Mouse (Mus musculus) heart, adult 11 months (tissue): ENCODE results near the gene Ociad2.

Source experiments
- DNase-seq: peaks from one replicate; pipeline ENCODE4 v3.0.0; 2022

The Ociad2 gene

DNA sequence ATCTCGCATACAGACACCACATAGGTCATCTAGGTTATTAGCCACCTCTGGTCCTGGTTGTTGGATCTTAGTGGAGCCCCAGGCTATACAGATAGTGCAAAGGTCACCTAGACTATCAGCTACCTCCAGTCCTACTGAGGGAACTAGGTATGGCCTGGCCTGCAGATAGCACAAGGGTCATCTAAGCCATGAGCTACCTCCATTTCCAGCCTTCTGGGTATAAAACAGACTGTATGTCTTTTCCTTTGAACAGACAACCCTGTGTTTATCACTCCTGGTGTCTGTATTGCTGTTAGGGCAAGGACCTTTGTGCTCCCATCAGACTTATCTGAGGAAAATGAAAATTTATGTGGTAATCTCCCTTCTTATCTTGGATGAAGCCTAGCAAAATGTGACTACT is 11.0 kb upstream of the Ociad2 start:
- DNase-seq, result no peak

DNA sequence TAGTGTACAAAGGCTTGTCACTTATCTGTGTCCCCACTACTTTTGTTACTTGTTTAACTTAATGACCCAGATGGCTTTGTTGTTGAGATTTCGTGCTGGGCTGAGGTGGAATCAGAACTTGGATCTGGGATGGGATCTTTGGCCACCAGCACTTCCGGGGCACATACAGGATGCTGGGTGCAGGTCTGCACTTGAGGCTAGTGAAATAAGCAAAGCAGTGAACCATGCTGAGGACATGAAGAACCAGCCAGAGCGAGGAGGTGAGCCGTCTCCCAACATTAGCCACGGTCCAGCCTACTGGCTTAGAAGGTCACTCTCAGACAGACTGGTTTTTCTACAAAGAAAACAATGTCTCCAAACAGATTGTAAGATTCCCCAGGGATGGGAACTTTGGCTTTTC is 8.7 kb upstream of the Ociad2 start:
- DNase-seq, result no peak

DNA sequence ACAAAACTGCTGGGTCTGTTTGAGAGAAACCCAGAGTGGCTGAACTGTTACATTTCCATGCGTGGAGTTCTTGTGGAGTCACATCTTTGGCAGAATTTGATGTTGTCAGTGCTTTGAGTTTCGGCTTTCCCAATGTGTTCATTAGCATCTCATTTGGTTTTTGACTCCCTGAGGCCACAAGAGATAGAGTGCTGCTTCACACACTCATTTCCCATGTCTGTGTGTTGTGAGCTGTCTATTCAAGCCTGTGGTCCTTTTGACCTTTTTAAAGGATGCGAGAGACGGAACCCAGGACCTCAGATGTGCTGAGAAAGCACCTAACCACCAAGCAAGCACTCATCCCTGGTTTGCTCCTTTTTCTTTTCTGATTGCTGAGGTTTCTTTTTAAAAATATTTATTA is 4.4 kb upstream of the Ociad2 start:
- DNase-seq, result no peak

DNA sequence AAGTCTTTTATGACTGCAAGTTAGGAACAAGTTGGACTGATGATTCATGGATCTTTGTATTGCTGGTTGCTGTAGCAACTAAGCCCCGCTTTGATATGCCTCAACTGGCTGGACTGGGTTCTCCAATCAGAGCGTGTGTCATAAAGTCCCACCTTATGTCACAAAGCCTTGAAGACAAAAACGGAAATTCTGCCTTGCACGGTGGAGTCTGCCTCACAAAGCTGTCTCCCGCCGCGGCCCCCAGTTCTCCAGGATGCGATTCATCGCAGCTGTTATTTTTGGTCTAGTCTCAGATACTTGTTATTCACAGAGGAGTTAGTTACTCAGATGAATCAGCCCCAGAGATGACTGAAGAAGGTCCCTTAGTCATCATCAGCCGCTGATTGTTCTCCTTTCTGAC is 3.5 kb upstream of the Ociad2 start:
- DNase-seq, result peak; percentile 92

DNA sequence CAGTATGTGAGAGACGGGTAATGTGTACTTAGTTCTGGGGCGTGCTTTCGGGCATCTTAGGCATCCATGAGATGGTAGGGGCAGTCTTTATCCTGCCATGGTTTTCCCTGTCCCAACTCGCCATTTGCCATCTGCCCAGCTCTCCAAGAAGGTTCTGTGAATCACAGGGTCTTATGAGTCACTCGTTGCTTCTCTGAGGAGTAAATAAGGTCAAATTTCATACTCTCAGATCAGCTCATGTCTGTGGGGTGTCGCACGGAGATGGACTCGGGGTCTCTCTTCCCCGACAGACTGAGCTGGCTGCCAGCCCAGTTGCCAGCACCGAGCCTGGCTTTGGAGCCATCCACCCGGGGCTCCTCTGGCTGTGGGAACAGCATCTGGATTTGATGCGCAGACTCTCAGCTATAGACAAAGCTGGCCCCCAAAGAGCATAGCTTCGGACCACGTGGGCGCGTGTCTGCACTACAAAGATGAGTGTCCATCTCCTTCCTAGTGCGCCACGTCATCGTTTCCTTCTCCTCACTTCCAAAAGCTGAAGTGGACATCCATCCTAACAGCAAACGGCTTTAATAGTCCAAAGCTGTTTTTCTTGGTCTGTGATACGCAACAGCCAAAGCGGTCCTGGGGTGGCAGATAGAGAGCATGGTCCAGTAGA is 2.0 kb upstream of the Ociad2 start:
- no peak for DNase-seq

DNA sequence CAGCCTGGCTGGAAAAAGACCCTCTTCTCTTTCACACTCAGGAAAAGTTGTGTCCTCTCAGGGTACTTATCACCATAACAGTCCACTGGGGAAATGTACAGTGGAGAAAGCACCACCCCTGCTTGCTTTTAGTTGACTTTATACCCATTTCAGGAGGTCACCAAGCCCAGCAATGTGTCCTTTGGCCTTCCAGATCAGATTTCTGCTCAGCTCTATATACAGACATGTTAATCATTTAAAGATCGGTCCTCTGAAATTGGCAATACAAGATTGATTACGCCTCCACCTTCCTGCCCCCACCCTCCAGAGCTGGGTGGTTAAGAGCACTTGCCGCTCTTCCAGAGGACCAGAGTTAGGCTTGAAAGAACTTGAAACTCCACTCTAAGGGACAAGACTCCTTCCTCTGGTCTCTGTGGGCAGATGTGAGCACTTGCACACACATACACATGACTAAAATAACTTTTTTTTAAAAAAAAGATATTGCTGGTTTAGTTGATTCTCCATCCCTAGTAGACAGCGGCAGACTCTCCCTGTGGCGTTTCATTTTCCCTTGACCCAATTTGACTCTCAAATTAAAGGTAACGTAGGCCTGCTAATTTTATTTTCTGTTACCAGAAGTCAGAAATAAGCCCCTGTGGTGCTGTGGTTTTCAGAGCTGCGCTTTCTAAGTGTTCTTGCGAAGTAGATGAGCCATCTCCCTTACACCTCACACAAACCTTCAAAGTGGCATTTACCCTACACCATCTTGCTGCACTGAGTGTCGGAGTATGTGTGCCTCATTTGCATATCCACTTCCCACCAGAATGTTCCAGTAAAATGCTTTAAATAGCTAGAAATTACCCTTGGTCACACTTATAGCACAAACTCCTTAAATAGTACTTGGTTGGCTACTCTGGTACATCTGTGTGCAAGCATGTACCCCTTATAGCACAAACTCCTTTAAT is 777 bp downstream of the Ociad2 start:
- no peak for DNase-seq

DNA sequence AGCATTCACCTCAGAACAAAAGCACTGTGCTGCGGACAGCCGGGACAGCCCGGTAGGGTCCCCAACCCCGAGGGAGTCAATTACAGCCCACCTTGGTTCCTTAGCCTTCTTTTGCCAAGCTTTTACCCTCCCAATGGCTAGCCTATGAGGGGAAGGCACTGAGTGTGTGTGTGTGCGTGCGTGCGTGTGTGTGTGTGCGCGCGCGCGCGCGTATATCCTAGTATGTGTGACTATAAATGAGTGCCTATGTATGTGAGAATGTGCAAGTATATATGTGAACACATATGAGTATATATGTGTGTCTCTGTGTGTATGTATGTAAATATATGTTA is 2.0 kb downstream of the Ociad2 start:
- DNase-seq, result no peak

DNA sequence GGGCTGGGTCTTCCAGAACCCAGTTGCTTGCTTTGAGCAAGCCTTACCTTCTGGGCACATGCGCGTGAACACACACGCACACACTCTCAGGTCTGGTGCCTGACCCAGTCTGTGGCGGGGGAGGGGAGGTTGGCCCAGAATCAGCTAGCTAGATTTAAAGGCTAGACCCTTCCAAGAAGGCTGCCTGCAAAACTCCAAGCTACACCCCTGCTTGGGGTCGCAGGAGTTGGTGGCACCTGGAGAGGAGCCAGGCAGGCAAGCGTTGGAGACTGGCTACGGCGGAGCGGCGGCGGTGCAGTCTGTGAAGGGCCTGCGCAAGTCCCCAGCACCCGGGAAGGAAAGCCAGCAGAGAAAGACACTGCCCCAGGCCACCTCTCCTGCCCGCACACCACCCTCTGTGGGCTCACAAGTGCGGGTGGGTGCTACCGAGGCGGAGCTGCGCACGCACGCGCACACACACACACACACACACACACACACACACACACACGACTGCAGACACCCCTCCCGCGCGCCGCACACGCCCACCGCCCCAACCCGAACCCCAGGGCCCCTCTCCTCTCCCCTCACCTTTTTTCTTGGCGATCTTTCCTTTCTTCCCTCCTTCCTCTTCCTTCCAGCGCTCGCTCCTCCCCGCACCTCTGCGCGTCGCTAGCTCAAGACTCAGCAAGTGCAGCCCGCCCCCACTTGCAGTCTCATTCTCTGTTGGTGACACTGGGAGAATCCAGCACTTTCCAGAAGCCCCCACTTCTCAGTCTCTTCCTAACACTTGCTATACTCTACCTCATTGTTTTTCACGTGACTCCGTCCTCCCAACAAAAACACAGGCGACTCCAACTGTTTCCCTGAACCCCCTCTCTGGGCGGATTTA is 2.6 kb downstream of the Ociad2 start:
- DNase-seq, result peak; percentile 90

DNA sequence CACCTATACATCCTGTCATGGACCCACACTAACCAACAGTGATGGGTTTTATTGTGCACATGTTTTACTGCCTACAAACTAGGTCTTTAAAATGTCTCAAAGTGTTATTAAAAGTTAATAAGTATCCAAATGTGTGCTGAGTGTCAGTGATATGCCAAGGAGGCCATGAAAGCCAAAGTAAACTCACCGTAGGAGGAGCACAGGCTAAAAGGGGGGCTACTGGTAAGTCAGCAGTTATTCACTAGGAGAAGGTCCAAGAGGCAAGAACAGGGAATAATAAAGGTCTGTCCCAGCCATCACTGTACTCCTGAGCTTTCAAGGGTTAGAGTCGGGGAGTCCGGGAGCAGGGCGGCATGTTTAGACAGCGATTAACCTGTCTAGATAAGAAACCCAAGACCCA is 4.4 kb downstream of the Ociad2 start:
- no peak for DNase-seq

DNA sequence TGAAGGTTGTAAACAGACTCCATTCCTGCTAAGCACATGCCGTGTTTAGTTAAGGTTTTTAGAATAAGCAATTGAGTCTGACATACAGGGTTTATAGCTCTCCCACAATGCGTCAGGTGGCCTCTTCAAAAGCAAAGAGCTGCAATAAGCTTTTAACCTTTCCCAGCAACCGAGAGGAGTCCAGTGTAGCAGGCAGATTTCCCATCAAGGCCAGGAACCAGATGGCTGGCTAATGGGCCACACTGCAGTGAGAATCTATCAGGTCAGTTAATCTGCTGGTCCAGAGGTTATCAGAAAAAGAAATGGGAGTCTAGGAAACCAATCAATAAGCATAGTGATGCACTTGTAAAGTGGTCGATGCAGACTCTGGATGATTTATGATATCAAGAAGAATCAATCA is 9.8 kb downstream of the Ociad2 start:
- no peak for DNase-seq

DNA sequence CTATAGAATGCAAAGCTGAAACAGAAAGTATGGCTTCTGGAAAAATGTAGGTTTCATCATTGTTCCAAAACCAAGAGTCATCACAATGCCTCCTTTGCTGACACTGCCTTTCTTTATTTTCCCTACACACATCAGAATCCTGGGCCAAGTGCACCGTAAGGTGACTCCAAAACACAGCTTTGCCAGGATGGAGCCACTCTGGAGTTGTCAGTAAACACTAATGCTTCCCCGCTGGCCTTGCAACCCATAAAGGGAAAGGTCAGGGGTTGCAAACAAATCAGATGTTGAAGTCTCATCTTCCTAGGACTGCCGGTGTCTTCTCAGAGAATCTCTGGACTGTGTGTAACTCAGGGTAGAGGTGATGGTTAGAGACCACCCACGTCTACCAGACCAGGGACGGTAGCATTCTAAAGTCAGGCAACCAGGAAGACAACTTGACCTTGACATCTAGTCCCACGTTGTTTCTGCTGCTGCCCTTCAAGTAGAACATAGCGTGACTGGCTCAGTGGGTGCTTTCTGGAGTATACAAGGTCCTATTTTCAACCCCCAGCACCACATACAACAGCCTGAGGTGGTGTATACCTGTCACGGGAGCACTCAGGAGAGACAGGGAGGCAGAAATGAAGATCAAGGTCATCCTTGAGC is 16.2 kb downstream of the Ociad2 start:
- DNase-seq, result peak; percentile 59

DNA sequence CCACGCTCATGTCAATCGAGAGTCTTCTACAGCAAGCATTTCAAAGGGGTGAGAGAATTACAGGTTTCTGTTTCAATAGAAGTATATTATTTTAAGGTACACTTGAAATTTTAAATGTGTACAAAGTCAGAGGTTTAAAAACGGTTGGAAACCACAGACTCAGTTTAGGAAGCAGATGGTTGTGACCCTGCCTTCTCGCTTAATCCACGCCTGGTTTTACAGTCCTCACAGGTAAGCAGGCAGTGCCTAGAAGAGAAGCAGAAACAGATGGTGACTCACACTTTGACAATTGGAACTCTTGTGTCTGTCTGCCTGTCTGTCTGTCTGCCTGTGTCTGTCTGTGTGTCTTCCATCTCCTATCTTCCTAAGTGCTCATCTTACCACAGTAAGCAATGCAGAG is 17.2 kb downstream of the Ociad2 start:
- DNase-seq, result peak; percentile 15

DNA sequence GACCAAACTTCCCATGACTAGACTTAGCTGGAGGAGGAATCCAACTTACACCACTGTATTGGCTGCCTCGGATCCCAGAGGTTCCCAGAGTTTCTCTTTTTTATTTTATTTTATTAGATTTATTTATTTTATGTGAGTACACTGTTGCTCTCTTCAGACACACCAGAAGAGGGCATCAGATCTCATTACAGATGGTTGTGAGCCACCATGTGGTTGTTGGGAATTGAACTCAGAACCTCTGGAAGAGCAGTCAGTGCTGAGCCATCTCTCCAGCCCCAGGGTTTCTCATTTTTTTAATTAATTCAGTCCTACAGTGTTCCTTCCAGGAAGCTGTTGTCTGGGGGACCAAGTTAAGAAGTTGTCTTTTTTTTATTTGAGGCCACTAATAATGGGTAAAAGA is 18.1 kb downstream of the Ociad2 start:
- DNase-seq, result peak; percentile 56

DNA sequence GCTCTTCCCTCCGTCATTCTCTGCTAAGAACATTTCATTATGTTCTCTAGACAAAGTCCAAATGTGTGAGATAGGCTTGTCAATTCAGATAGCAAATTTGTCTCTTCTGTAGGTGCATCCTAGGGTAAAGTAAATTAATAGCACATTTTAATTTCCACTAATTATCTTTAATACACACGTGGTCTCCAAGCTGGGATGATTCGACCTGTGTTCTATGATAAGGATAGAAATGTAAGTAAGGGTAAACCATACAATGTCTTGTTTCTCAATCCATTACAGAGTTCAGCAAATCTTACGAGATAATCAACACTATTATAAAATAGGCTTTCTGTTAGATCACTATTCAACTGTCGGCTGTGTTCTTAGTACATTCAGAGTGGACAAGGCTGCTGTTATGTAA is 21.5 kb downstream of the Ociad2 start:
- no peak for DNase-seq

DNA sequence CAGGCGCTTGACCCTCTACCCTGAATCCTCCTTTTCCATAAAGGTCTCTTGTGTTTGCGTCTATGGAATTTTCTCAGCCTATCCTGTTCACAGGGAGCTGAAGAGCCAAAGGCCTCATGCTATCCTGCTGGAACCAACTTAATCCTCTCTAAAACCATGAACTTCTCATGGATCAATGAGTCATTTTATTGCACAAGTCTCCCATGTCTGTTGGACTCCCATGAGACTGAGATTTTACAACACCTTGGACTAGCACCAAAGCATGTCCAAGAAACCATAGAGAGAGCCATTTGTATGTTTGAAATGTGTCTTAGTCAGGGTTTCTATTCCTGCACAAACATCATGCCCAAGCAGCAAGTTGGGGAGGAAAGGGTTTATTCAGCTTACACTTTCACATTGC is 26.2 kb downstream of the Ociad2 start:
- DNase-seq, result peak; percentile 81

DNA sequence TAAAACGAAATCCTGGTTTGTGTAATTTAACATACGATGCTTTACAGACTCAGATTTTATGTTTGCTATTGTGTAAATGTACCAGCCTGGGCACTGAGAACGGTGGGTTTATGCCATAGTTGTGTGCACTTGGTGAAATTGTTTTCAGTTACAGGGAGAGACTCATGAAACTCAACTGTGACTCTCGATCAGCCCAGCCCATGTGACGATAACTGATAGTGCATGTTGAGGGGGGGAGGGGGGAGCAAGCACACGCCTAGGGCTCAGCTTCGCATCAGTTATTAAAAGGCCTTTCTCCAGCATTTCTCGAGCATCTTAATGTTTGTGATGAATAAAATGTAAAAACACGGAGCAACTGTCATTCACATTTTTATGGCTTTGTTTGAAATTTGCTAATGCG is 27.2 kb downstream of the Ociad2 start:
- DNase-seq, result peak; percentile 63

DNA sequence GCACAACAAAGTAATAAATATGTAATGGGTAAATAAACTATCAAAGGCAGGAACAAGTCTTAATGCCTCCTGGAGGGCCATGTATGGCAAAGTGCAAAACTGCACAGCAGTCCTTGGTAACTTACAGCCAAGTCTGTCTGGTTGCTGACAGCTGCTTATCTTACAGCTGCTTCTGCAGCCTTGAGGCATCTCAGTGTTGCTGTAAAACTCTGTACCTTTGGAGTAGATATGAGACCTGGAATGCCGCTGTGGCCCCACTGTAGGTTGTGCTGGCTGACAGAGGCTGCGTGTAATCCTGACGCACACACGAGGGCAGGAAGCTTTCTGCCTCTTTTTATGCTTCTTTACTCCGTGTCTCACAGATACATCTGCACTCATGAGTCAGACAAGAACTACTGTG is 29.4 kb downstream of the Ociad2 start:
- peak; percentile 81 for DNase-seq

DNA sequence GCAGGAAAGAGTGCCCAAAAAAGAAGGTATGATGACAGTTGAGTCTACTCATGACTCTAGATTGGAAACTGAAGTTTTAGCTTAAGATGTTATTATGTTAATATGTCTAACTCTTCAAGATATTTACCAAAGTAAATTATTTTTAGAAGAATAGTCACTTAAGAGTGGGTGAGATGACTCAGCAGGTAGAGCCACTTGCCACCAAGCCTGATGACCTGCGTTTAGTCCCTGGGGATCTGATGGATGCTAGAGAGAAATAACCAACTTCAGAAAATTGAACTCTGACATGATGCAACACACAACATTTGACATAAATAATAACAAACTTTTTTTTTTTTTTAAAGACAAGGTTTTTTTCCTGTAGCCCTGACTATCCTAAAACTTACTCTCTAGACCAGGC is 30.4 kb downstream of the Ociad2 start:
- peak; percentile 70 for DNase-seq

DNA sequence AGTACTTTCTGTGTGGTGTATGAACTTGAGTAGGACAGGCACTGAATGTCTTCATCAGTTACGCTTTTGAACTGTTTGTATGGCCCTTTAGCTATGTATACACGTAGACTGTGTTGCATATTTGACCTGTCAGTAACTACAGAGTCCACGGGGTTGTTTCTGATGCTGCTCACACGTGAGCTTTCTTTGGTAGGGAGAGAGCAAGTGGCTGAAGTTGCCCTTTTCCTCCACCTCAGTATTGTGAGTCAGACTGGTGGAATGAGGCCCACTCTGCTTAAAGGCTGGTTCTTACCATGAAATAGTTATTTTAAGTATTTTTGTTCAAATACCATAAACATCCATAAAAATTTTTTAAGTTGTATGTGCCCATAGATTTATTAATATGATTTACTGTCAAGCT is 31.3 kb downstream of the Ociad2 start:
- peak; percentile 55 for DNase-seq

DNA sequence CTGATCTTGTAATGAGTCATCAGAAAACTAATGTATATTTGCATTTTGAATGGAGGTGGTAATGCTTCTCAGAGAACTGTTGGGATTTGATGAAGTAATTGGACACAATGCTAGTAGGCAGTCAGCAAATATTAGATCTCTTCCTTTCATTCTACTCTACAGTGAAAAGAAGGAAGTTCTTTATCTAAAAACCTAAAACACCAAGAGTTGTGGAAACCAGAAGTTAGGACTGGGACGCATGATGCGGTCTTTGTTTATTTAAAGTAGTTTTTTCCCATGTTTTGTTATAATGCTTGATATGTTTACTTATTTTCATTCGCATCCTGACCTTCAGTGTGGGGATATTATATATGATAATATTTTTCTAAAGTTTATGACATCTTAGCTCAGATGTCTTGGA is 33.5 kb downstream of the Ociad2 start:
- peak; percentile 4 for DNase-seq

DNA sequence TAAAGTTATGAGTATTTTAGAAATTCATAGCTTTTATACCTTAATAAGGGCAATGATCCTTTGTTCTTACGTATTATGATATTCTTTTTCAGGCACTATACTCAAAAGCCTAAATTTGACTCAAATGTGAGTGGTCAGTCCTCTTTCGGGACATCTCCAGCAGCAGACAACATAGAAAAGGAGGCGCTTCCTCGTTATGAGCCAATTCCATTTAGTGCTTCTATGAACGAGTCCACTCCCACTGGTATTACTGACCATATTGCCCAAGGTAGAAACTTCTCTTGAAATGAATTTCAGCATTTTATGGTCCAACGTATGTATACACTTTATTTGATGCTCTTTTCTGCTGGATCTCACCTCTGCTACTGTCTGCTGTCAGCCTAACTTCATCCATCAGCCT is 34.3 kb downstream of the Ociad2 start:
- peak; percentile 55 for DNase-seq

DNA sequence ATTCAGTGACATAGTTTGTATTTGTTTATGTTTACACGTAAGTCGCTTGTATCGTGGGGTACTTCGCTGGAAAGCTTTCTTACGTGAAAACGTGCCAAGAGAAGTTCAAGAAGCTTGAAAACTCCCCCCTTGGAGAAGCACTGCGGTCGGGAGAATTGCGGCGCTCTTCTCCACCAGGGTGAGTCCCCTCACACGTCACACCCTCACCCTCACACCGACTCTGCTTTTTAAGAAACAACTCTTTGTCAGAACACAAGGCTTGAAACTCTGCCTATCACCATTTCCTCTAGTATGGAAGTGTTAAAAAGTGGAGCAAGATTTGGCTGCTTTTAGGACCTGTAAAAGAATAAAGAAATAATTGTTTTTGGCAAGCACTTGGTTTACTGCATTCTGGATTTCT is 36.3 kb downstream of the Ociad2 start:
- DNase-seq, result peak; percentile 48
